ENCODE assay signal across 27 mouse cellular contexts in genomic region chr14:56034433-56034832, GRCm38 (mm10). TPM values are rescaled to one million over a fixed set of nuclear protein-coding genes. Genes with fewer than 3 reads are reported as not detected.
DNase-seq lines count a peak whose midpoint lies in the region; ATAC-seq and TF ChIP-seq lines count a peak whose summit lies in the region.
"Had no signal": no experiment of that assay in that cellular context is flagged by ENCODE, and none has a peak within 500 bp of the region (broad histone marks: within the 10 kb centered on the region; RNA-seq: fewer than 3 reads in every experiment).

No protein-coding gene starts in this region.

- no peaks in the 10 kb centered on the region for H3K27me3 ChIP-seq in intestine, embryonic 15.5 days (replicated peaks)
- H3K27me3 ChIP-seq in intestine, postnatal 0 days (replicated peaks; ENCODE audit: control insufficient read depth, insufficient read depth, low read length): no peaks in the 10 kb centered on the region
- H3K27me3 ChIP-seq in intestine, embryonic 16.5 days (replicated peaks; ENCODE audit: control insufficient read depth, insufficient read depth, low read length): no peaks in the 10 kb centered on the region
- H3K27me3 ChIP-seq in hindbrain, embryonic 11.5 days (ENCODE audit: control insufficient read depth, insufficient read depth, low read length): no peaks in the 10 kb centered on the region
- H3K27me3 ChIP-seq: heart, embryonic 12.5 days; liver, embryonic 12.5 days; midbrain, embryonic 13.5 days; neural tube, embryonic 15.5 days had no signal

- H3K36me3 ChIP-seq in intestine, embryonic 15.5 days: no peaks in the 10 kb centered on the region
- no peaks in the 10 kb centered on the region for H3K36me3 ChIP-seq in intestine, postnatal 0 days (ENCODE audit: control insufficient read depth, insufficient read depth)
- H3K36me3 ChIP-seq in intestine, embryonic 16.5 days (ENCODE audit: control insufficient read depth, insufficient read depth, low read length): no peaks in the 10 kb centered on the region
- no peaks in the 10 kb centered on the region for H3K36me3 ChIP-seq in hindbrain, embryonic 11.5 days (ENCODE audit: control insufficient read depth, insufficient read depth, low read length)
- H3K36me3 ChIP-seq: heart, embryonic 12.5 days; liver, embryonic 12.5 days; midbrain, embryonic 13.5 days; neural tube, embryonic 15.5 days had no signal

- no peaks in the 10 kb centered on the region for H3K9me3 ChIP-seq in intestine, embryonic 15.5 days
- H3K9me3 ChIP-seq in intestine, postnatal 0 days (ENCODE audit: control insufficient read depth): no peaks in the 10 kb centered on the region
- H3K9me3 ChIP-seq in intestine, embryonic 16.5 days (ENCODE audit: control insufficient read depth, low read length): no peaks in the 10 kb centered on the region
- no peaks in the 10 kb centered on the region for H3K9me3 ChIP-seq in hindbrain, embryonic 11.5 days (ENCODE audit: control insufficient read depth, low read length)
- H3K9me3 ChIP-seq: heart, embryonic 12.5 days; liver, embryonic 12.5 days; midbrain, embryonic 13.5 days; neural tube, embryonic 15.5 days had no signal

- no peak overlapping the region for H3K4me3 ChIP-seq in intestine, embryonic 15.5 days (replicated peaks)
- H3K4me3 ChIP-seq in intestine, postnatal 0 days (ENCODE audit: low read depth, low read length): no peak overlapping the region
- no peak overlapping the region for H3K4me3 ChIP-seq in intestine, embryonic 16.5 days (ENCODE audit: low read length)
- no peak overlapping the region for H3K4me3 ChIP-seq in hindbrain, embryonic 11.5 days (ENCODE audit: low read depth, low read length)
- H3K4me3 ChIP-seq in left cerebral cortex, adult 2 months: no peak overlapping the region
- H3K4me3 ChIP-seq: erythroblast, embryonic 14.5 days; heart, embryonic 12.5 days; liver, embryonic 12.5 days; midbrain, embryonic 13.5 days; myocyte; neural tube, embryonic 15.5 days had no signal

- no peak overlapping the region for H3K9ac ChIP-seq in intestine, embryonic 15.5 days
- no peak overlapping the region for H3K9ac ChIP-seq in intestine, postnatal 0 days (ENCODE audit: low read depth, low read length)
- no peak overlapping the region for H3K9ac ChIP-seq in intestine, embryonic 16.5 days (ENCODE audit: low read depth, low read length)
- no peak overlapping the region for H3K9ac ChIP-seq in hindbrain, embryonic 11.5 days (ENCODE audit: low read depth, low read length)
- H3K9ac ChIP-seq: heart, embryonic 12.5 days; liver, embryonic 12.5 days; midbrain, embryonic 13.5 days; neural tube, embryonic 15.5 days had no signal

- no peaks in the 10 kb centered on the region for H3K4me1 ChIP-seq in intestine, embryonic 15.5 days (replicated peaks)
- H3K4me1 ChIP-seq in intestine, postnatal 0 days (replicated peaks; ENCODE audit: control insufficient read depth, insufficient read depth, low read length): no peaks in the 10 kb centered on the region
- no peaks in the 10 kb centered on the region for H3K4me1 ChIP-seq in intestine, embryonic 16.5 days (ENCODE audit: control insufficient read depth, insufficient read depth, low read length)
- no peaks in the 10 kb centered on the region for H3K4me1 ChIP-seq in hindbrain, embryonic 11.5 days (replicated peaks; ENCODE audit: control insufficient read depth, insufficient read depth, low read length)
- H3K4me1 ChIP-seq: heart, embryonic 12.5 days; liver, embryonic 12.5 days; midbrain, embryonic 13.5 days; neural tube, embryonic 15.5 days had no signal

- DNase-seq in 416B (ENCODE audit: low read depth): peak; percentile 57
- no peak for DNase-seq in hindbrain, embryonic 11.5 days (ENCODE audit: low spot score)
- no peak for DNase-seq in kidney, adult 8-10 months
- no peak for DNase-seq in left cerebral cortex, adult 2 months (ENCODE audit: extremely low spot score in 1 of 2, low spot score in 2 of 2)
- DNase-seq: cerebellum, postnatal 14 days; heart, postnatal 4 days had no signal

- intact Hi-C loops in left cerebral cortex, adult 2 months (cut with DNase I): no loop called here

- WGBS in intestine, embryonic 15.5 days: 71% methylated on average over 2 of the region's 2 CpGs
- 35% methylated on average over 2 of the region's 2 CpGs for WGBS in intestine, postnatal 0 days
- 52% methylated on average over 2 of the region's 2 CpGs for WGBS in intestine, embryonic 16.5 days
- 87% methylated on average over 2 of the region's 2 CpGs for WGBS in hindbrain, embryonic 11.5 days

- H3K4me2 ChIP-seq in intestine, embryonic 15.5 days (replicated peaks): no peak overlapping the region
- no peak overlapping the region for H3K4me2 ChIP-seq in intestine, postnatal 0 days (replicated peaks; ENCODE audit: low read depth)
- no peak overlapping the region for H3K4me2 ChIP-seq in intestine, embryonic 16.5 days (ENCODE audit: low read depth, low read length)
- no peak overlapping the region for H3K4me2 ChIP-seq in hindbrain, embryonic 11.5 days (replicated peaks; ENCODE audit: low read depth, low read length)
- H3K4me2 ChIP-seq: heart, embryonic 12.5 days; liver, embryonic 12.5 days; midbrain, embryonic 13.5 days; neural tube, embryonic 15.5 days had no signal

- TF ChIP-seq CTCF in intestine, postnatal 0 days (IDR thresholded peaks at IDR 0.05; ENCODE audit: low read depth): no peak
- TF ChIP-seq CTCF in left cerebral cortex, adult 2 months (IDR thresholded peaks at IDR 0.05): no peak

- no peak overlapping the region for H3K27ac ChIP-seq in intestine, embryonic 15.5 days
- no peak overlapping the region for H3K27ac ChIP-seq in intestine, postnatal 0 days (ENCODE audit: low read depth, low read length)
- no peak overlapping the region for H3K27ac ChIP-seq in intestine, embryonic 16.5 days (ENCODE audit: low read length)
- H3K27ac ChIP-seq in hindbrain, embryonic 11.5 days (ENCODE audit: low read depth, low read length): no peak overlapping the region
- no peak overlapping the region for H3K27ac ChIP-seq in left cerebral cortex, adult 2 months
- H3K27ac ChIP-seq: kidney, postnatal 0 days; liver, embryonic 12.5 days; macrophage; midbrain, embryonic 13.5 days; neural tube, embryonic 15.5 days had no signal

- ATAC-seq in intestine, embryonic 15.5 days: peak; percentile 68; the same call in 1 of the 2 replicates
- ATAC-seq in intestine, postnatal 0 days: no peak
- ATAC-seq in intestine, embryonic 16.5 days: peak; percentile 64
- ATAC-seq in megakaryocyte progenitor cell, adult 5-6 weeks (replicated peaks; ENCODE audit: poor library complexity): peak; percentile 46; the same call in 1 of the 2 replicates
- ATAC-seq in hindbrain, embryonic 11.5 days (ENCODE audit: low FRiP score): no peak
- ATAC-seq: forebrain, embryonic 16.5 days; liver, embryonic 12.5 days; midbrain, embryonic 13.5 days had no signal

RNA-seq across cellular contexts. Expression of gene Mcpt9, which starts 4.1 kb away (rescaled TPM):
- not detected in 2 replicates for polyA plus RNA-seq in intestine, embryonic 15.5 days (2015; fragmentation: Nextera tagmentation; extraction: Ambion mirVana)
- not detected in 2 replicates for polyA plus RNA-seq in intestine, postnatal 0 days (2015; fragmentation: Nextera tagmentation; extraction: Ambion mirVana)
- not detected in 2 replicates for polyA plus RNA-seq in intestine, embryonic 16.5 days (2015; fragmentation: Nextera tagmentation; extraction: Ambion mirVana)
- total RNA-seq in megakaryocyte progenitor cell, adult 5-6 weeks (2015): not detected in 2 replicates
- not detected in 2 replicates for total RNA-seq in megakaryocyte progenitor cell, adult 5-6 weeks (2017)
- not detected in 2 replicates for polyA plus RNA-seq in hindbrain, embryonic 11.5 days (2014; fragmentation: Nextera tagmentation; extraction: Ambion mirVana)
- not detected for total RNA-seq in left cerebral cortex, adult 2 months (2021)
- total RNA-seq: adrenal gland, adult 18-20 months; ES-E14; gastrocnemius, adult 18-20 months; heart, postnatal 4 days; layer of hippocampus, adult 8-10 months; left cerebral cortex, adult 18-20 months had no signal
- polyA plus RNA-seq: erythroblast, embryonic 14.5 days; forebrain, embryonic 16.5 days; gonadal fat pad, adult 2 months; heart, embryonic 12.5 days; kidney, postnatal 0 days; limb, embryonic 11.5 days; liver, embryonic 12.5 days; macrophage; midbrain, embryonic 13.5 days; myocyte; neural tube, embryonic 15.5 days; thymus, postnatal 0 days had no signal

RNA-seq across cellular contexts. Expression of gene Mcpt2, which starts 7.4 kb away (rescaled TPM):
- 0.40 and 0.58 TPM in 2 replicates for polyA plus RNA-seq in intestine, embryonic 15.5 days (2015; fragmentation: Nextera tagmentation; extraction: Ambion mirVana)
- 0.10 and 0.89 TPM in 2 replicates for polyA plus RNA-seq in intestine, postnatal 0 days (2015; fragmentation: Nextera tagmentation; extraction: Ambion mirVana)
- polyA plus RNA-seq in intestine, embryonic 16.5 days (2015; fragmentation: Nextera tagmentation; extraction: Ambion mirVana): 0.37 and 0.55 TPM in 2 replicates
- total RNA-seq in megakaryocyte progenitor cell, adult 5-6 weeks (2015): not detected in 2 replicates
- not detected in 2 replicates for total RNA-seq in megakaryocyte progenitor cell, adult 5-6 weeks (2017)
- polyA plus RNA-seq in hindbrain, embryonic 11.5 days (2014; fragmentation: Nextera tagmentation; extraction: Ambion mirVana): not detected in 2 replicates
- total RNA-seq in left cerebral cortex, adult 2 months (2021): not detected
- total RNA-seq: adrenal gland, adult 18-20 months; ES-E14; gastrocnemius, adult 18-20 months; layer of hippocampus, adult 8-10 months; left cerebral cortex, adult 18-20 months had no signal
- polyA plus RNA-seq: erythroblast, embryonic 14.5 days; forebrain, embryonic 16.5 days; gonadal fat pad, adult 2 months; heart, embryonic 12.5 days; kidney, postnatal 0 days; limb, embryonic 11.5 days; macrophage; midbrain, embryonic 13.5 days; myocyte; neural tube, embryonic 15.5 days had no signal

RNA-seq across cellular contexts. Expression of gene Mcpt1, which starts 16.7 kb away (rescaled TPM):
- polyA plus RNA-seq in intestine, embryonic 15.5 days (2015; fragmentation: Nextera tagmentation; extraction: Ambion mirVana): 0.21 and 1.2 TPM in 2 replicates
- polyA plus RNA-seq in intestine, postnatal 0 days (2015; fragmentation: Nextera tagmentation; extraction: Ambion mirVana): 0.12 and 0.34 TPM in 2 replicates
- 0.27 and 0.48 TPM in 2 replicates for polyA plus RNA-seq in intestine, embryonic 16.5 days (2015; fragmentation: Nextera tagmentation; extraction: Ambion mirVana)
- total RNA-seq in megakaryocyte progenitor cell, adult 5-6 weeks (2015): not detected in 2 replicates
- not detected in 2 replicates for total RNA-seq in megakaryocyte progenitor cell, adult 5-6 weeks (2017)
- polyA plus RNA-seq in hindbrain, embryonic 11.5 days (2014; fragmentation: Nextera tagmentation; extraction: Ambion mirVana): not detected in 2 replicates
- not detected for total RNA-seq in left cerebral cortex, adult 2 months (2021)
- total RNA-seq: adrenal gland, adult 18-20 months; ES-E14; gastrocnemius, adult 18-20 months; heart, postnatal 4 days; layer of hippocampus, adult 8-10 months; left cerebral cortex, adult 18-20 months had no signal
- polyA plus RNA-seq: erythroblast, embryonic 14.5 days; forebrain, embryonic 16.5 days; gonadal fat pad, adult 2 months; heart, embryonic 12.5 days; kidney, postnatal 0 days; limb, embryonic 11.5 days; liver, embryonic 12.5 days; macrophage; midbrain, embryonic 13.5 days; neural tube, embryonic 15.5 days had no signal

RNA-seq across cellular contexts. Expression of gene Mcpt4, which starts 27.7 kb away (rescaled TPM):
- polyA plus RNA-seq in intestine, embryonic 15.5 days (2015; fragmentation: Nextera tagmentation; extraction: Ambion mirVana): 0.50 and 0.59 TPM in 2 replicates
- polyA plus RNA-seq in intestine, postnatal 0 days (2015; fragmentation: Nextera tagmentation; extraction: Ambion mirVana): 1.9 and 2.0 TPM in 2 replicates
- polyA plus RNA-seq in intestine, embryonic 16.5 days (2015; fragmentation: Nextera tagmentation; extraction: Ambion mirVana): 0.55 and 0.69 TPM in 2 replicates
- total RNA-seq in megakaryocyte progenitor cell, adult 5-6 weeks (2015): not detected in 2 replicates
- not detected in 2 replicates for total RNA-seq in megakaryocyte progenitor cell, adult 5-6 weeks (2017)
- polyA plus RNA-seq in hindbrain, embryonic 11.5 days (2014; fragmentation: Nextera tagmentation; extraction: Ambion mirVana): not detected in 2 replicates
- total RNA-seq in left cerebral cortex, adult 2 months (2021): not detected
- total RNA-seq: ES-E14; left cerebral cortex, adult 18-20 months had no signal
- polyA plus RNA-seq: erythroblast, embryonic 14.5 days; forebrain, embryonic 16.5 days; limb, embryonic 11.5 days; liver, embryonic 12.5 days; macrophage; midbrain, embryonic 13.5 days had no signal

RNA-seq across cellular contexts. Expression of gene Mcpt8, which starts 50.6 kb away (rescaled TPM):
- polyA plus RNA-seq in intestine, embryonic 15.5 days (2015; fragmentation: Nextera tagmentation; extraction: Ambion mirVana): 0.88 and 0.92 TPM in 2 replicates
- not detected in 2 replicates for polyA plus RNA-seq in intestine, postnatal 0 days (2015; fragmentation: Nextera tagmentation; extraction: Ambion mirVana)
- polyA plus RNA-seq in intestine, embryonic 16.5 days (2015; fragmentation: Nextera tagmentation; extraction: Ambion mirVana): 0.65 and 0.83 TPM in 2 replicates
- total RNA-seq in megakaryocyte progenitor cell, adult 5-6 weeks (2015): 83.3 and 112 TPM in 2 replicates
- 23.6 and 30.6 TPM in 2 replicates for total RNA-seq in megakaryocyte progenitor cell, adult 5-6 weeks (2017)
- not detected in 2 replicates for polyA plus RNA-seq in hindbrain, embryonic 11.5 days (2014; fragmentation: Nextera tagmentation; extraction: Ambion mirVana)
- not detected for total RNA-seq in left cerebral cortex, adult 2 months (2021)
- total RNA-seq: adrenal gland, adult 18-20 months; gastrocnemius, adult 18-20 months; heart, postnatal 4 days; layer of hippocampus, adult 8-10 months; left cerebral cortex, adult 18-20 months had no signal
- polyA plus RNA-seq: forebrain, embryonic 16.5 days; gonadal fat pad, adult 2 months; heart, embryonic 12.5 days; limb, embryonic 11.5 days; midbrain, embryonic 13.5 days had no signal

Comparison
In these comparisons a context has a peak if more than half of its experiments do, and no peak if none do; other contexts are left out.
1. ATAC-seq: peak in intestine, embryonic 15.5 days (single experiment), intestine, embryonic 16.5 days (single experiment) and megakaryocyte progenitor cell, adult 5-6 weeks (single experiment); none in intestine, postnatal 0 days (single experiment) and hindbrain, embryonic 11.5 days (single experiment).